Comparison of ENCODE assay signal across 15 mouse cellular contexts in the genomic region with DNA sequence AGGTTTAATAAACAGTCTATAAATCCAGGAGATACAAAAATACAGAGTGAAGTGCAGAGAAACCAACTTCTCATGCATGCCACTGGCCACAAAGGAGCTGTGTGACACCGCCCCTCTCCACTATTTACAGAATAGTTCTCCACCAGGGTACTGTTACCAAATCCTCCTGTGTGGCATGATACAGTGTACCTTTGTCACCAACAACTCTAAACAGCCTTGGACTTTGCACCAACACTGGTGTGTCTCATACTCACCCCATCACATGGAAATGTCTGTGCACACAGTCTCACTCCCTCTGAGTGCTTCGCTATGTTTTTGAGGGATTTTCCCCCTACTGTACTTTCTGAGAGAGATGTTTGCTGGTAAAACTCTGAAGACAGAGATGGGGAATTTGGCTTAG.
"Had no signal": no experiment of that assay in that cellular context is flagged by ENCODE, and none has a peak within 500 bp of the region (broad histone marks: within the 10 kb centered on the region; RNA-seq: fewer than 3 reads in every experiment).

No protein-coding gene starts in this region.

- H3K27ac ChIP-seq: neural tube, embryonic 15.5 days; stomach, embryonic 15.5 days; stomach, postnatal 0 days had no signal

- H3K9me3 ChIP-seq: neural tube, embryonic 15.5 days; stomach, embryonic 15.5 days had no signal

- H3K36me3 ChIP-seq: neural tube, embryonic 15.5 days; stomach, embryonic 15.5 days had no signal

- H3K27me3 ChIP-seq: neural tube, embryonic 15.5 days; stomach, embryonic 15.5 days had no signal

- H3K4me2 ChIP-seq: neural tube, embryonic 15.5 days; stomach, embryonic 15.5 days had no signal

- H3K4me3 ChIP-seq: neural tube, embryonic 15.5 days; stomach, embryonic 15.5 days had no signal

- H3K4me1 ChIP-seq: stomach, embryonic 15.5 days had no signal

- H3K9ac ChIP-seq: neural tube, embryonic 15.5 days; stomach, embryonic 15.5 days had no signal

- DNase-seq: retina, postnatal 1 day; right cerebral cortex, adult 18-20 months; right cerebral cortex, postnatal 14 days; right cerebral cortex, postnatal 25 days; right cerebral cortex, postnatal 4 days; spleen, adult 18-20 months; thymus, adult 18-20 months; thymus, adult 2 months; thymus, postnatal 14 days; thymus, postnatal 25 days; thymus, postnatal 36 days; thymus, postnatal 4 days had no signal
